Mouse (Mus musculus) liver, adult 2 months (tissue): ENCODE data around the gene Mkrn2os. TPM values are rescaled to one million over a fixed set of nuclear protein-coding genes. Genes with fewer than 3 reads are reported as not detected.

ENCODE experiments used
- DNase-seq: peaks from one replicate; pipeline ENCODE4 v3.0.0-alpha.2; 2011; ENCODE audit warnings: low read depth, low spot score; ENCODE audit errors: extremely low read depth
- H3K27ac ChIP-seq: fragments of 200-500 bp; replicated peaks from 2 replicates; pipeline ENCODE4 v1.5.1; 2012; ENCODE audit warnings: low read depth, mild to moderate bottlenecking, control low read depth, inconsistent platforms, low read length; ENCODE audit not compliant: insufficient read depth
- H3K27me3 ChIP-seq: fragments of 200-500 bp; 2 replicates; pipeline ENCODE4 v1.6.1; 2012; ENCODE audit warnings: mild to moderate bottlenecking, moderate library complexity, low read length, inconsistent platforms; ENCODE audit not compliant: control insufficient read depth, insufficient read depth
- H3K36me3 ChIP-seq: fragments of 200-500 bp; 2 replicates; pipeline ENCODE4 v1.6.1; 2012; ENCODE audit warnings: low read length, inconsistent platforms; ENCODE audit not compliant: control insufficient read depth, insufficient read depth
- H3K4me1 ChIP-seq: fragments of 200-500 bp; 2 replicates; pipeline ENCODE4 v1.6.1; 2011; ENCODE audit warnings: low read length; ENCODE audit not compliant: control insufficient read depth, insufficient read depth
- H3K4me3 ChIP-seq: fragments of 200-500 bp; 2 replicates; pipeline ENCODE4 v1.5.1; 2011; ENCODE audit warnings: low read depth, mild to moderate bottlenecking, control low read depth, low read length, moderate library complexity; ENCODE audit not compliant: insufficient read depth
- H3K79me2 ChIP-seq: fragments of 200-500 bp; 2 replicates; pipeline ENCODE4 v1.6.1; 2012; ENCODE audit warnings: inconsistent platforms, mild to moderate bottlenecking, low read length, moderate library complexity; ENCODE audit not compliant: control insufficient read depth, insufficient read depth
- H3K9ac ChIP-seq: fragments of 200-500 bp; 2 replicates; pipeline ENCODE4 v1.6.1; 2012; ENCODE audit warnings: low read depth, mild to moderate bottlenecking, control low read depth, inconsistent platforms, low read length
- CTCF ChIP-seq: fragments of 200-500 bp; IDR thresholded peaks from 2 replicates; pipeline ENCODE4 v1.5.1; 2011; ENCODE audit warnings: low read depth, low read length, control low read depth
- POLR2A ChIP-seq: fragments of 200-500 bp; IDR thresholded peaks from 2 replicates; pipeline ENCODE4 v1.6.1; 2011; ENCODE audit warnings: low read length, control low read depth; ENCODE audit not compliant: insufficient read depth; ENCODE audit errors: extremely low read depth
- WGBS: fragments of 180-500 bp; shearing (Covaris S2); methylation state at CpG from one replicate; pipeline ENCODE4 v1.1.7; 2018; 5-methylcytosine and 5-hydroxymethylcytosine counted together
- polyA plus RNA-seq: library from polyadenylated mRNA; depleted of rRNA; stranded (reverse); fragments of >200 nt; gene quantifications from 2 replicates; pipeline ENCODE4 v1.2.3, GENCODE M21; 2012
- total RNA-seq: library from RNA; depleted of rRNA; stranded (reverse); fragments of >200 nt; gene quantifications from 2 replicates; pipeline ENCODE4 v1.2.3, GENCODE M21; 2014

Gene Mkrn2os
- total and polyA plus RNA-seq, 2 experiments: 19.2 to 29.3 TPM

- WGBS: 93% methylated on average over 1 of the region's 1 CpGs
- no peak overlapping the region for H3K4me3 ChIP-seq
- TF ChIP-seq CTCF (no peak), POLR2A (no peak)
- H3K4me1 ChIP-seq: peaks cover 3% of the 10 kb centered on the region
- DNase-seq: no peak
- H3K9ac ChIP-seq: no peak overlapping the region
- peaks cover 27% of the 10 kb centered on the region for H3K79me2 ChIP-seq
- peaks cover 5% of the 10 kb centered on the region; the same call in 1 of the 2 replicates for H3K36me3 ChIP-seq
- no peak overlapping the region for H3K27ac ChIP-seq
- no peaks in the 10 kb centered on the region for H3K27me3 ChIP-seq
Measured at GRCm38 (mm10) chr6:115606461-115606860, 14.1 kb upstream of the Mkrn2os start.

DNA sequence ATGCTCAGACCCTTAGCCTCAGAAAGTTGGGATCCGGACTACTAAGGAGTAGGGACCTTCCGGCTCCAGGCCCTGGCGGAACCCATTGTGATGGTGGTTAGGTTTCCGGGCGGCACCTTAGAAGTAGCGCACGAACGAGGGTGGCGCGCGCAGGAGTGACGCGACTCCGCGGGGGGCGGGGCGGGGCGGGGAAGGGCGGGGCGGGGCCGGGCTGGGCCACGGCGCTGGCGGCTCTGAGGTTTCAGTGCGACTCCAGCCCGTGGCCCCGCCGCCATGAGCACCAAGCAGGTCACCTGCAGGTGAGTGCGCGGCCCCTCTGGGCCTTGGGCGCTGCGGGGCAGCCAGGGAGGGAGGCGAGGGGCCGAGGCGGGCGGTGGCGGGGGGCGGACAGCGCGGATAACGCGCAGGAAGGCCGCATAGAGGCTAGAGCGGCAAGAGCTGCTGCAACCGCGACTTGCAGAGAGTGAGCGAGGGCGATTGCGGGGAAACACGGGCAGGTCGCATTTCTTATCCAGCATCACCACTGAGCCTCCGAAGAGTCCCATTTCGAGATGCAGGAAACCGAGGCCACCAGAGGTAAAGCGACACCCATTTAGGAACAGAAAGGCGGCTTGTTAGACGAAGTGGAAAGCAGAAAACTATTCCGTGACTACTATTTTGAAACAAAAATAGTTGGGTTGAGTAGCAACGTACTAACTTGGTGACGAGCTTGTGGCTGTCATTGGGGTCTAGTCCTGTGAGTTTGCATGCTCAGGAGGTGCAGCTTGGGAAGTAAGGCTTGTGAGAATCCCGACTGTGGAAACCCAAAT, 9.5 kb upstream of the Mkrn2os start, which contains the start of gene Mkrn2:
TSS of gene Mkrn2 (plus strand) at position 188 of the 809 bp plus-strand sequence.
- WGBS: 1% methylated on average over 53 of the region's 61 CpGs
- Histone ChIP-seq H3K27me3 (no peaks in the 10 kb centered on the region), H3K4me3 (peak within 1 kb of the TSS; percentile 90), H3K79me2 (peaks cover 21% of the 10 kb centered on the region), H3K36me3 (no peaks in the 10 kb centered on the region), H3K9ac (peak within 1 kb of the TSS; percentile 97), H3K27ac (peak within 1 kb of the TSS; percentile 6; the same call in 1 of the 2 replicates), H3K4me1 (peaks cover 3% of the 10 kb centered on the region)
- DNase-seq: peak; percentile 57
- TF ChIP-seq POLR2A (peak; percentile 88), CTCF (no peak)

GRCm38 (mm10) chr6:115601322-115601714, 8.9 kb upstream of the Mkrn2os start:
- Histone ChIP-seq H3K4me3 (no peak overlapping the region), H3K27me3 (no peaks in the 10 kb centered on the region), H3K79me2 (peaks cover 19% of the 10 kb centered on the region), H3K4me1 (peaks cover 3% of the 10 kb centered on the region), H3K9ac (no peak overlapping the region), H3K27ac (no peak overlapping the region), H3K36me3 (no peaks in the 10 kb centered on the region)
- no peak for TF ChIP-seq POLR2A
- no peak for DNase-seq
- WGBS: 70% methylated on average over 4 of the region's 4 CpGs

DNA sequence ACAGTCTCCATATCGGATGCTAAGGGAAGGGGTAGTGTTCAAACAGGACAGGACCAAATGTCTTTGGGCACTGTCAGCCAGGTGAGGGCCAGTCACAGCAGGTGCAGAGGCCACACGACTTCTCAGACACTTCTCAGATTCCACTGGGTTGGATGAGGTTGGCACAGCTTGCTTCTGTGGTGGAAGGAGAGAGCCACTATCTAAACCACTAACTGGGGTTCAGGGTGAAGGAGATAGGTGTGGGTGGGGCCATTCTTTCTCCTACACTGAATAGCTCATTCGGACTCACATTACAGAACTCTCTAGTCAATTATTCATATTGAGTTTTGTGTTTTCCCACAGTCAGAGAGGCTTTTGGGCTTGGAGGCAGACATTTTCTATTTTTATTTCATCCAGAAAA, 3.3 kb upstream of the Mkrn2os start:
- WGBS: 76% methylated on average over 3 of the region's 3 CpGs
- DNase-seq: no peak

GRCm38 (mm10) chr6:115594463-115594862, 2.1 kb upstream of the Mkrn2os start:
- TF ChIP-seq CTCF: no peak
- TF ChIP-seq POLR2A: no peak
- no peak for DNase-seq
- H3K4me3 ChIP-seq: no peak overlapping the region
- no peaks in the 10 kb centered on the region for H3K27me3 ChIP-seq
- 83% methylated on average over 3 of the region's 3 CpGs for WGBS
- peaks cover 8% of the 10 kb centered on the region for H3K4me1 ChIP-seq
- no peak overlapping the region for H3K9ac ChIP-seq
- no peaks in the 10 kb centered on the region for H3K79me2 ChIP-seq
- H3K36me3 ChIP-seq: no peaks in the 10 kb centered on the region
- no peak overlapping the region for H3K27ac ChIP-seq

More for the DNA sequence above, 3.3 kb upstream of the Mkrn2os start:
- H3K9ac ChIP-seq: no peak overlapping the region
- no peaks in the 10 kb centered on the region for H3K79me2 ChIP-seq
- H3K4me1 ChIP-seq: peaks cover 8% of the 10 kb centered on the region
- H3K4me3 ChIP-seq: no peak overlapping the region
- H3K27ac ChIP-seq: no peak overlapping the region
- H3K36me3 ChIP-seq: no peaks in the 10 kb centered on the region
- no peaks in the 10 kb centered on the region for H3K27me3 ChIP-seq
- TF ChIP-seq CTCF (no peak), POLR2A (no peak)

GRCm38 (mm10) chr6:115593252-115593651, 876 bp upstream of the Mkrn2os start:
- Histone ChIP-seq H3K9ac (no peak overlapping the region), H3K4me3 (no peak overlapping the region), H3K79me2 (no peaks in the 10 kb centered on the region; the same call in 1 of the 2 replicates), H3K27me3 (no peaks in the 10 kb centered on the region), H3K4me1 (peaks cover 8% of the 10 kb centered on the region), H3K36me3 (no peaks in the 10 kb centered on the region), H3K27ac (no peak overlapping the region)
- TF ChIP-seq POLR2A (no peak), CTCF (no peak)
- no peak for DNase-seq
- 79% methylated on average over 4 of the region's 4 CpGs for WGBS
